Mouse (Mus musculus) right cerebral cortex, postnatal 36 days (tissue): ENCODE results near the gene Psors1c2.

Experiments used
- DNase-seq, 2 experiments: peaks; one replicate each; pipeline ENCODE4 v3.0.0; 2022; ENCODE audit warnings: low spot score in 2 of 2, mixed read lengths in 1 of 2

Psors1c2 gene

GRCm38 (mm10) chr17:35557351-35557750, 24.4 kb downstream of the Psors1c2 start:
- DNase-seq, result no peak

GRCm38 (mm10) chr17:35558216-35558615, 25.2 kb downstream of the Psors1c2 start:
- DNase-seq, result no peak

DNA sequence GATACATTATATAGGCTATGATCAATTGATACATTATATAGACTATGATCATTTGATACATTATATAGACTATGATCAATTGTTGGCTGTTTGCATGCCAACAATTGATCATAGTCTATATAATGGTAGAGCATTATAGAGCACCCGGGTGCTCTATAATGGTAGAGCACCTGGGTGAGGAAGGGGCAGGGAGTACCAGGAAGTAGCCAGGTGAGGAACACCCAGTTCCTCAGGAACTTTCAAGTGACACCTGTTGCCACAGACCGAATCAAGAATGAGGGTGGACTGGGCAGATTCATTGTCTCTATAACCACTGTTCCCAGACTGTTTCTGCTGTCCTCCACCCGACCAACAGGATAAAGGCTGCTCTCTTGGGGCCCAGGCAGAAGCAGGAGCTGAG, 34.1 kb downstream of the Psors1c2 start, which contains the start of gene 2300002M23Rik:
TSS of gene 2300002M23Rik (plus strand) at position 301 of the 400 bp plus-strand sequence.
- no peak for DNase-seq

- no peak for DNase-seq
Observed at GRCm38 (mm10) chr17:35567767-35568166, 34.8 kb downstream of the Psors1c2 start.

- no peak for DNase-seq
Observed at GRCm38 (mm10) chr17:35569091-35569944, 36.3 kb downstream of the Psors1c2 start.

- no peak for DNase-seq
Observed at GRCm38 (mm10) chr17:35570836-35571235, 37.8 kb downstream of the Psors1c2 start.

DNA sequence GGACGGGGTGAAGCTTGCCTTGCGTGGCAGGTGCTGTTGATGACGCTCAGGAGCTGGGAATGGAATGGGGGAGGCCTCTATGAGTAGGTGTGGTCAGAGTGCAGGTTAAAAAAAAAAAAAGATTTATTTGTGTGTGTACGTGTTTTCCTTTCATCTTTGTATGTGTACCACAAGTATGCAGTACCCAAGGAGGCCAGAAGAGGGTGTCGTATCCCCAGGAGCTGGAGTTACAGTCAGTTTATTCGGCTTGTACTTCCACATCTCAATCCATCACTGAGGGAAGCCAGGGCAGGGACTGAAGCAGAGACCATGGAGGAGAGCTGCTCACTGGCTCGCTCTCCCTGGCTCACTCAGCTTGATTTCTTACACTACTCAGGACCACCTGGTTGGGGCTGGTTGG, 38.5 kb downstream of the Psors1c2 start:
- no peak for DNase-seq

- DNase-seq, result peak; percentile 52 to 66
Observed at GRCm38 (mm10) chr17:35578211-35578610, 45.2 kb downstream of the Psors1c2 start.

- no peak for DNase-seq
Observed at GRCm38 (mm10) chr17:35582900-35583299, 49.9 kb downstream of the Psors1c2 start.
